Mouse (Mus musculus): ENCODE data around the gene Yod1.

The Yod1 gene

DNA sequence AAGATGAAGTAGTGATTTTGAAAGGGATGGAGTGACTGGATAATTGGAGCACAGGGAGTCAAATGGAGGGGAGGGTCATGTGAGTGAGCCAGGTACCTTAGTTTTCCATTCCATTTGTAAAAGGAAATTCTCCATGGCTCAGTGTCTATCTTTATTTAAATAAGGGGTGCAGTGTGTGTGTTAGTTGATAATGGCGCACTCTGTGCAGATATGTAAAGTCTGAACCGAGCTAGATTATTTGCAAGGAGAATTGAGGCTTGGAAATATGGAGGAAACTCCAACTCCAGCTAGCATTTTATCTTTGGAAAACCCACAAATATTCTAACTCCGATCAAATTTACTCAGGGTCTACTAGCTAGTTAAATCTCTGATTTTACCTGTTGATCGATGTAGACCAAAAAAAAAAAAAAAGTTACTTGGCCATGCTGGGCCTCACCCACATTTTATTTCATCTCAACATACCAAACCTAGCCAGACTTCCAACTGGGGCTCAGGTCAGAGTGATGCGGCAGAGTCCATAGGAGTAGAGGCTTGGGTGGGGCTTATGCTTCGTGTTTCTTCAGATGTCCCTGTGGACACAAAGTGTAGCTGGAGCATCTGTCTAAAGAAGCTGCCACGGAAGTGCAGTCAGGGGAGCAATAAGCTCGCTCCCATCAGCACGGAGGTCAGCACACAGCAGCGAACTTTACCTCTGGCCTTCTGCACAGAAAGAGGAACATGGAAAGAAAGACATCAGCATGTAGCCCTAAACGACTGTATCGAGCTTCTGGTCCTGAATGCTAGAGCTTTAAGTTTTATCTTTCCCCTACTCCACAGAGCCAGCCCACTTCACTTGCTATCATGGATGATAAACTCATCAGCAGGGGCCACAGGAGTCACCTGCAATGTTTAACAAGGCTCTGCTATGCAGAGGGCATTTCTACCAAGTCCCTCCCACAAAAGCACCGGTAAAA is 15.9 kb downstream of the Yod1 start:
- DNase-seq (ENCODE audit: extremely low spot score), result no peak

DNA sequence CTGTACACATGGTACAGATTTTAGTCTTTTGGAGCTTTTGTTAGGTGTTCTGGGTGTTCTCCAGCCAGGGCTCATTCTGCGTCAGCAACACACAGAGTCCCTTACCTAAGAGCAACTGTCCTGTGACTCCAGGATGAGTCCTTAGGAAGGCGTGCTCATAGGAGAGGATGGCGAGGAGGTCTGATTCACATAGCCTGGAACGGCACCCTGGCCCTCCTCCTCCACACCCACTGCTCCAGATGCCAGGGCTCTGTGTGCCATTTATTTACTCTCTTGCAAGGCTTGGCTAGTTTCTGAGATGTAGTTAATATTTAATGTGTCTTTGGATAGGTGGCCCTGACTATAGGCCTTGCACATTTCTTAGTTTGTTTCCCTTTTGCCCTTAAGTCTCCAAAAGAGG is 16.5 kb downstream of the Yod1 start:
- no peak for DNase-seq (ENCODE audit: extremely low spot score)

DNA sequence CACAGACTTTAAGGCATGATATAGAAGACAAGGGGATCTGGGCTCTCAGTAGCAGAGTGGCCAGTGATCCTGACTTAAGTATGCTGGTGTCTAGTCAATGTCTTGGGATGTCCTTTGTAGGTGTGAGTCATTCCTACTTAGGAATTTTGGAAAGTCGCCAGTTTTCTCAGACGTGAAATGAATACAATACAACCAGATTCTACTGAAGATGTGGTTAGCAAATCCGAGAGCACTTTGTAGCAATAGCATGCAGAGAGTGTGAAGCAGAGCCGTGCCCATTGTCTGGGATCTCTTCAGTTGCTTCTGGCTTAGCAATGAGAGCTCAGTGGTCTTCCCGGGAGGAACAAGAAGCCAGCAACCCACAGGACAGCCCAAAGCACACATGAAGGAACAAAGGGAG is 17.3 kb downstream of the Yod1 start:
- DNase-seq (ENCODE audit: extremely low spot score), result no peak

DNA sequence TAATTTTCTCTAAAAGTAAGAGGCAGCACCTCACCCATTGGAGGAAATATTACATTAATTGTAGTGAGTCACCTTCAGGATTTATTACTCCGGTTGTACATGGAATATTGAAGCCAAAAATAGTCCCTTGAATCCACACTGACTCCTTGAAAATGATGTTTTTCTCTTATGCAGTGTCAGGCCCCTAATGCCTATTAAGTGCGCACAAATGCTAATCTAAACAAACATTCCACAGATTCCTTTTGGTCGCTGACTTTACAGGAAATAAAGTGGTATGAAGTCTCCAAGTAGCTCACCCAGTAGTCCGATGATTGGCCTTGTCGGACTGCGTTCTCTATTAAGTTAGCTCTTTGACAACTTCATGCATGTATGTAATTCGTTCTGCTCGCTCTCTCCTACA is 17.7 kb downstream of the Yod1 start:
- DNase-seq (ENCODE audit: extremely low spot score), result no peak

DNA sequence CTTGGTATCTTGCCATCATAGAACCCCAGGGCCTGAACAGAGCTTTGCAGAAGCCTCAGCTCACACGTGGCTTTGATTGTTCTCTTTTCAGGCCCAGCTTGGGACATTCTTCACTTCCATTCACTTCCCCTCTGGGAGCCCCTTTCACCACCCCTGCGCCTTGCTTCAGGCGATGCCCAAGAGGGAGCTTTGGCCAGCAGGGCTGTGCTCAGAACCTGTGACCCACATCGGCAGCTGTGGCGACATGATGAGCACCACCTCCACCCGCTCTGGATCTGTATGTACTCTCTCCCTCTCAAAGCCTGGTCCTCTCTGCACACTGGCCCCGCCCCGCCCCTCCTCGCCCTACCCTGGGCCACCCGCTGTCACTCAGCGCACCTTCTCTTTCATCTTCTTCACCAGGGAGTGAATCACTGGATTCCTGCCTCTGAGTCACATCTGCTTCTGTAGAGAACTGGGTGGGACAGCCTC is 20.3 kb downstream of the Yod1 start:
- no peak for DNase-seq (ENCODE audit: extremely low spot score)

DNA sequence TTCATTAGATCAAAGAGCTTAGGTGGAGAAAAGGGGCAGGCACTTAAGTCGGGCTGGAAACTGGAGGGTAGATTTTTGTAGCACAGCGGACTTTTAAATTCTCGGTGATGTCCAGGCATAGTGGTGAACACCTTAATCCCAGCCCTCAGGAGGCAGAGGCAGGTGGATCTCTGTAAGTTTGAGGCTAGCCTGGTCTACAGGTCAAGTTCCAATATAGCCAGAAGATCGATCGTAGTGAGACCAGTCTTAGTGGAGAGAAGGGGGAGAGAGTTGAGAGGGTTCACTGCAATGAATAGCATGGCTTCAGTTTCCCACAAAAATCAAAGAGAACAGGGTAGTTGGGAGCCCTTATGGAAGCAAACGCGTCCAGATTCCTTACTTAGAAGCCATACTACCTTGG is 20.8 kb downstream of the Yod1 start:
- no peak for DNase-seq (ENCODE audit: extremely low spot score)

DNA sequence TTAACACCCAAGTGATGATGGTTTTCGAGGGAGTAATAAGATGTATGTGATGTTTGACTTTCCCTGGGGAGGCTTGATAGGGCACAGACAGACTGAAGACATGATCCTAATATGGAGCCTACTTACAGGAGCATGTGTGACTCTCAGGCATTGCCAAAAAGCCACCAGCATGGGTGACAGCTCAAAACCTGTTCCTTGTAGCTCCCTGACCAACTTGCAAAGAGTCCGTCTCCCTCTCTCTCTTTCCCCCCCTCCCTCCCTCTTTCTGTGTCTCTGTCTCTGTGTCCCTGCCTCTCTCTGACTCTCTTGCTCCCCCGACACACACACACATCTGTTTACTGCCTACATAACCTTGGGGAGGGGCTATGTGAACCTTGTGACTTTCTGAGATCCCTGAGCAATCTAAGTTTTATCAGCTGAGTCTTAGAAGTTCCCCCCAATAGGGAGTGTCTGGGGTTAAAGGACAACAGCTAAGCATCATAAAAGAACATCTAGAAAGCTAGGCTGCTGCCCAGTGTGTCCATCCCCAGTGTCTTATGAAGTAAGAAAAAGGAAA is 21.5 kb downstream of the Yod1 start:
- no peak for DNase-seq (ENCODE audit: extremely low spot score)

DNA sequence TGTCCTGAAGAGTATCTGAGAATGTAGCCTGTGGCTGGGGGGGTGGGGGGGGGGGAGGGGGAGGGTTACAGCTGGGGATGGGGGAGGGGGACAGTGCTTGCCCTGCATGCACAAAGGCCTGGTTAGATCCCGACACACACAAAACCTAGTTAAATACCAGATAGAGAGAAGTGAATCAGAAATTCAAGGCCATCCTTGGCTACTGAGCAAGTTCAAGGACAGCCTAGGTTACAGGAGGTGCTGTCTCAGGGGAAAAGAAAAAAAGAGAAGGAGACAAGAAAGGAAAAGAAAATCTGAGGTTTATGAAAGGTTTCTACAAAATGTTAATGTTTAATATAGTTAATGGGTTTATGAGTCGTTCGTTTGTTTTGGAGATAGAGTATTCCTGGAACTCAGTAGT is 22.5 kb downstream of the Yod1 start:
- no peak for DNase-seq (ENCODE audit: extremely low spot score)

DNA sequence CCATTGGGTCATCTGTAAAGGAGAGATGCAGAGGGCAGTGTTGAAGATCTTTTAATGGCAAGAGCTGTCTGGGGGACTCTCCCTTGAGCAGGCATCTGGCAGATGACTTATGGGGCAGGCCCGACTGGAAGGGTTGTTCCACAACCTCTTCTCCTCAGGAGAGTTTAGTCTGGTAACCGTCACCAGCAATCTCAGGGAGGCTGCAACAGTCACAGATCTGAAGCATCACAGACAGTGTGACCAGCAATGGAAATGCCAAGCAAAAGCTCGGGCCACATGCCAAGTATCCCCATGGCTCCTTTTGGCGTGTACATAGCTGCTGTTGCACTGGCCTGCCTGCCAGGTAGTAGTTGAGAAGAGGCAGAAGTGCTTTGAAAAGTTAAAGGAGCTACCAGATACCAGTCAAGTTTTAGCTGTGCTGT is 23.1 kb downstream of the Yod1 start:
- no peak for DNase-seq (ENCODE audit: extremely low spot score)

DNA sequence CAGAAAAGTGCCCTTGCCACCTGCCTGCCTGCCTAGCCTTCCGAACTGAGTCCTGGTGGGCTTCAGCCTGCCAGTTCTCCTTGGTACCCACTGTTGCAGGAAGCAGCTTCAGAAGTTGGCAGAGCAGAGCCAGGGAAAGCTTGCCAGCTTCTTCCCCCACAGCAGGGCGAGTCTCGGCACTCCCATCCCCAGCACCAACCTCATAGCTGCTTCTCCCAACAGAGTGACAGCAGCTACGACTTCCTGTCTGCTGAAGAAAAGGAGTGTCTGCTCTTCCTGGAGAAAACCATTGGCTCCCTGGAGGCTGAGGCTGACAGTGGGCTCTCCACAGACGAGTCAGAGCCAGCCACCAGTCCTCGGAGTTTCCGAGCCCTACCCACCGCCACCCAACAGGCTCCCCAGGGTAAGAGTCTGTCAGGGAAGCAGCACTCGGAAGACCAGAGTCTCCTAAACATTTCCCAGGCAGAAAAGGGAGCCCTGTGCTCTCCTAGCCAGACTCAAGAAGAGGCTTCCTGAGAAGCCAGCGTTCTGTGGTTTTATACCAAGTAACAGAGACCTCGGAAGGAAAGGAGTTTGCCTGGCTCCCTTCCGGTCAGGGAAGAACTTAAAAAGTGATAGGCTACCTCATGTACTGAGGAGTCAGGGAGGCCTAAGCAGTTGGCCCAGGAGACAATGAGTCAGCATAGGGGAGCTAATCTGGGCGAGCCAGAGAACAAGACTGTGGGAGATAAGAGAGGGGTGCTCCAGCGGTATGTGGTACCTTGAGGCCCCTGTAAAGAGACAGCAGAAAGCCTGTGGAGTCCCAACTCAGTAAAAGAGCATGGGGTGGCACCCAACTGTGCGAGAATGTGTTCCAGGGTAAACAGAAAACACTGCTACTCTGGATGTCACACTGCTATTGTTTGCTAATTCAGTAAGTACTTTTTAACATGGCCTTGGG is 23.9 kb downstream of the Yod1 start:
- DNase-seq (ENCODE audit: extremely low spot score), result no peak

DNA sequence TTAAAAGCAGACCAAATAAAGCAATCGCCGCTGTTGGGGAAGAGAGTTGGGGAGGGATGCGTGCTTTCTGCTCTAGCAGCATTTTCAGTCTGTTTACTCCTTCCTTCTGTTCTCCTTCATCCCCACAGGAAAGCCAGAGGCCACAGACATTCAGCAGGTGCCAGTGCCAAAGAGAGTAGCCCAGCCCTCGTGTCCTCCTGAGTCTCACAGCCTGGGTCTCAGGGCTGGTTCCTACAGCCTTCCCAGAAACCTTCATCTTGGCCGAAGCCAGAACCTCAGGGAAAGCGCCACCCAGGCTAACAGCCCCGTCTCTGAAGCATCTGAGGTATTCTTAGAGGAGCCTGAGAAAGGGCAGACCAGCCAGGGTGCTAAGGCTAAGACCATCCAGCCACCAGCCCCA is 25.1 kb downstream of the Yod1 start:
- DNase-seq (ENCODE audit: extremely low spot score), result no peak

DNA sequence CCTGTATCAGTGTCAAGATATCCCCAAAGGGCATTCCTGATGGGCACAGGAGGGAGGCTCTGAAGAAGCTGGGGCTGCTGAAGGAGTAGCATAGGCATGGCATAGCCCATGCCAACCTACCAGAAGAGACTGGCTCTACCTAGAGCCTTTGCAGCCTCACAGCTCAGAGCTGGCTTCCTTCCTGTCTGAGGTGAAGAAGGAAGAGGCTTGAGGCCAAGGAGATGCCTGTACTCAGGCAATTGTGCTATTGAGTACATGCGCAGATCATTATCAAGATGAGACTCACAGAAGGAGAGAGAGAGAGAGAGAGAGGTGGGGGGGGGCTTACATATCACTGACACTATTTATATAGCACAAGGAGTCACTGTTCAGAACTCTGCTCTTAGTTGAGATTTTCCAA is 26.6 kb downstream of the Yod1 start:
- DNase-seq (ENCODE audit: extremely low spot score), result no peak

DNA sequence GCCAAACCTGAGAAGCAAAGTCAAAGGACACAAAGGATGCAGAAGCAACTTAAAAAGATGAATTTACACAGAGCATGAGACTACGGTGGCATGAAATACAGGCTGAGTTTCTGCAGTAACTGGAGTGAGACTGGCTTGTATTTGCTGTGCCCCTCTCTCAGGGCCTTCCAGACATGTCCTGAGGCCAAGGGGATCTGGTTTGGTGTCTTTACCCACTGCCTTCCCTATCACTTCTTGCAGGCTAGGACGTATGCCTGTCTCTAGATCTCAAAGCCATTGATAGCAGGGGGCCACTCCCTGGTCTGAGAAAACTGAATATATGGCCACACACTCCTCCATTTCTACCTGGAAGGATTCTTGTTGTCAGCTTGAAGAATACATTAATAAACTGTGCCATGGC is 27.1 kb downstream of the Yod1 start:
- DNase-seq (ENCODE audit: extremely low spot score), result no peak

DNA sequence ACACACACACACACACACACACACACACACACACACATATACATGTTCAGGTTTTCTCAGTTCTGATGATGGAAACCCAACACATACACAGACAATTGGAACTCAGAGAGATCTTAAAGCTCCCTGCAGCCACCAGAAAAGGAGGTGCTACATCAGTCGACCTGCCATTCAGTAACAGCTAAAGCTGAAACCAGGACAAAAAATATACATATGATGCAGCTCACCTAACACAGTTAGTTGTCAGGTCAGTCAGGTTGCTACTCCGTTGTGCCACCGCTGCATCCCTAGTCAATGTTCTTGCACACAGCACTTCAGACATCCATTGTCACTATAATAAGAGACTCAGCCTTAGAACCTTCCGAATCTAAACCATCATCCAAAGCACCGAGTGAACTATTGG is 27.8 kb downstream of the Yod1 start:
- no peak for DNase-seq (ENCODE audit: extremely low spot score)

DNA sequence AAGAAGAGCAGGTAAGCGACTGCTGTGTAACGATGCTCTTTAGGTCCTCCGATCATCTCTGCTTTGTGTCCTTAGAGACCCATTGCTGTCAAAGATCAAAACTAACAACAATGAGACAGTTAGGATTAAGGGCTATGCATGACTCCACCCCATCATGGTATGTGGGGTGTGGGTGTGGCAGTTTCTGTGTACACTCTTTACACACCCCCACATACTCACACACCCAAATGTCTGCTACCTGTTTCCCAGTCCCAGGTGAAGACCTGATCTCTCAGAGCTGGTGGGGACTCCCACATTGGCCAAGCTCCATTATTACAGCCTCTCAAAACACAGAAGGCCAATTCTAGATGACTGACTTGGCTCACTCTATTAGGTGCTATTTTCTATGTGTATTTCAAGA is 28.5 kb downstream of the Yod1 start:
- no peak for DNase-seq (ENCODE audit: extremely low spot score)

DNA sequence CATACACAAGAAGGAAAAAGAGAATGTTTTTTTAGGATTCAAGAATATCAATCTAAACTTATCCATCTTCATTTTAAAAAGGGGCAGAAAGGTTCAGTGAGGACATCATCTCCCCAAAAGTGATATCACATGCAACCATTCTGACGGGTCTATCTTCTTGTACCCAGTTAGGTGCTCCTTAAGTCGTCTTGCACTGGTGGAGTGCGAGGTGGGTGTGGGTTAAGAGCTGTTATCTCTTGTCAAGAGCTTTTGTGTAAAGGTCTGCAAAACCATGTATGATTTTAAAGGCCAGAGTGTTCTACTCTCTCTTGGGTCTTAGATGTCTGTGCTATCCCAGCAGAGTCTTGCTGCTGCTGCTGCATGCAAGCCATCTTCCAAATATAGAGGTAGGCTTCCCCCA is 29.7 kb downstream of the Yod1 start:
- DNase-seq (ENCODE audit: extremely low spot score), result no peak

DNA sequence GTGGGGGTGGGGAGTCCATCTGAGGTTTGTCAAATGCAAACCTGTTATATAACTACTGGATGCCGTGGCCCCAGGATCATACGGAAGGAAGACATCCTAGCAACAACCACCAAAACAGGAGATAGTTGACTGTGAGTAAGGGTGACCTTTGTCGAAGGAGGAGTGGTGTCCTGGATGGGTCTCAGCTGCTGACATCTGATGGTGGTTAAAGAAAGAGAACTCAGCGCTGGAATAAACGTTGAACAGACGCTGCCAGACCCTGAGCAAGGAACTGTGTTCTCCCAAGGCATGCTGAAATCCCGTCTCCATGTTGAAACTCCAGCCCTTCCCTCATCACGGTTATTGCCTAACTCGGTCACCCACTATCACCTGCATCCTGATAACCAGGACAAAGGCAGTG is 42.6 kb downstream of the Yod1 start:
- DNase-seq (ENCODE audit: extremely low spot score), result no peak

DNA sequence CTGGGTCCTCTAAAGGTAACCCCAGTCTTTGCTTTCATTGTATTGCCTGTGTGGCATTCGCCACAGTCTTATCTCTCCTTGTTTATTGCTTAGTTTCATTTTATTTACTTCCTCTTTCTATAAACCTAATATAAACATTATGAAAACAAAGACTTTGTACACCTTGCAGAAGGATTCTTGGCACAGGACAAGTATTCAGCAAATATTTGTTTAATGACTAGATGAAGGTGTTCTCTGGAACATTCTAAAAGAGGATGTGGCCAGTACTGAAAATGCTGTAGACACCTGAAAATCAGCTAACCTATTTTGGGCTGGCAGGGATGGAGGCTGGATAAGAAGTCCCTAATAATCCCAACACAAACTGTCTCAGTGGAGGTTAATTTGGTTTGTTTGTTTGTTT is 44.5 kb downstream of the Yod1 start:
- no peak for DNase-seq (ENCODE audit: extremely low spot score)

DNA sequence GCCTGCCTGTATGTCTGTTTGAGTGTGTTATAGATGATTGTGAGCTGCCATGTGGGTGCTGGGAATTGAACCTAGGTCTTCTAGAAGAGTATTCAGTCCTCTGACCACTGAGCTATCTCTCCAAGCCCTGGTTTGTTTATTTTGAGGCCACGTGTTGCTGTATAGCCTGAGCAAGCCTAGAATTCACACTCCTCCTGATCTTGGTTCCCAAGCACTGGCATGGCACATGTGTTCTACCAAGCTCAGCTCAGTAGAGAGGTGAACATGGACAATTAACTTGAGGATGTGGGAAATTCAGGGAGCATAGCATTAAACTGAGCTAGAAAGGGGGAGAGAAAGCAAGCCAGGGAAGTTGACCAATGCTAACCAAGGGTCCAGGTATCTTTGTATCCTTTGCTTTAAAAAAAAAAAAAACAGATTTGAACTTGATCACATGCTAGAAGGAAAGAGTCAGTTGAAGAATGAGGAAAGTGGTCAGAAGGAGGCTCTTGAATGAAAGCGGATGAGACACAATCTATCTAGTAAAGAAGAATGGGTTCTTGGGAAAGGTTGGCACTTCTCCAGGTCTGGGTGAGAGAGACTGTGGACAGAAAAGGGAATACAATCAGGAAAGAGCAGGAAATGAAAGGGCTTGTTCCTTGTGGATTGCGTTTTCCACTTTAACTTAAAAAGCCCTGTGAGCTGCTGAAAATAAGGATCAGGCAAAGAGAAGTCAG is 45.1 kb downstream of the Yod1 start:
- no peak for DNase-seq (ENCODE audit: extremely low spot score)

DNA sequence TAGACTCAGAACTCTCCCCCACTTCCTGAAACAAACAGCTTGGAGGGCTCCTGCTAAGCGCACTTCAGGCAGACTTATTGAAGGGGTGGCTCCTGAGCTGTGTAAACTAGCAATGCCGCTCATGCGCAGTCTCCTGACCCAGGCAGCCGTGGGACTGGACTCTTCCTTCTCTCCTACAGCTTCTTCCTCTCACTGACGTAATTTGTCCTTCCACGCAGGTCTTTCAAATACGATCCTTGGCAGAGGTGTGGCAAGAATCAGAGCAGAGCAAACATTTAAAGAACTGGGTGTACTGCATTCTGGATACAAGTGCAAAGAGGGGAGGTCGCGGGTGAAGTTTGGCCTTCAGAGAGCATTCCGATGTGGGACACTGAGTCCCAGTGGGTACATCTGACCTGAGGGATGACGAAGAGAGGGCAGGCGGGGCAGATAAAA is 46.9 kb downstream of the Yod1 start:
- DNase-seq (ENCODE audit: extremely low spot score), result no peak

DNA sequence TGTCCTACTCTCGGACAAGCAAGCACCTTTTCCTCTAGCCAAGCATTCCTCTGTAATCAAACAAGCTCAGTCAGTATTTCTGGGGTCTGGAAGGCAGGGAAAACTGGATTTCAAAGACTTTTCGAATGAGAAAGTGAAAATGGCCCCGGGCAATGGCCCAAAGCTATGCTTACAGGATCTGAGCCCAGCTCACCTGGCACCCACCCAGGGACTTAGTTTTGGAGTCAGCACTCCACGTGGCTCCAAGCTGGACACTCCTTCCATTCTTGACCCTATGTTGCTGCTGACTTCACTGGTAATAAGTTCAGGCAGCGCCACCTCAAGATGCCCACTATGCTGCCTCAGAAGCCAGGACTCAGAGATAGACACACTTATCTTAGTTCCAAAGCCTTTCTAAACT is 49.9 kb downstream of the Yod1 start:
- DNase-seq (ENCODE audit: extremely low spot score), result no peak

DNA sequence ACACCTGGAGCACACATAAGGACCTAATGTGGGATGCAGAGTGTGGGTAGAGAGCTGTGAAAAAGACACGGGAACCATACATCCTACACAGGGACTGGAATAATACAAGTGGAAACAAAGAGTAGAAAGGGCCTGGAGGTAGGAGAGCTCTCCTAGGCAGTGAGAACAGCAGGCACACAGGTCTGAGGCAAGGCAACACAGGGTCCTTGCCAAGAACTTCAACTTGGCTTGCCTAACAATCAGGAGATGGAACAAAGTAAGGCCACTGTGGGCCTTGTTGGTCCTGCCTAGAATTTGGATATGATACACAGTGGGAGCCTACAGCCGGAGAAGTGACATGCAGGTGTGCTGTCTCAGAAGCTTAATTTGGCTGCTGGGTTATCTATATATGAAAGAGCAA is 52.8 kb downstream of the Yod1 start:
- no peak for DNase-seq (ENCODE audit: extremely low spot score)

Measured in embryo, embryonic 9.5 days (tissue).